Mouse (Mus musculus): ENCODE results near the gene Adi1. TPM values are rescaled to one million over a fixed set of nuclear protein-coding genes. Genes with fewer than 3 reads are reported as not detected.

Adi1 gene
- 10 to 100 TPM; 17.3 to 23.8 TPM for total RNA-seq (2021)
- long read RNA-seq, experiment 1, transcript Adi1-201 (4 exons, 1,652 nt), result major isoform, 7 of 14 reads
- long read RNA-seq, experiment 1, partial matches to known transcripts, result 7 of 14 reads
- long read RNA-seq, experiment 1, other reads (novel, unspliced or antisense), result 0 of 14 reads
- long read RNA-seq, experiment 2, transcript Adi1-201 (4 exons, 1,652 nt), result major isoform, 11 of 26 reads
- long read RNA-seq, experiment 2, partial matches to known transcripts, result 12 of 26 reads
- long read RNA-seq, experiment 2, other reads (novel, unspliced or antisense), result 3 of 26 reads

DNA sequence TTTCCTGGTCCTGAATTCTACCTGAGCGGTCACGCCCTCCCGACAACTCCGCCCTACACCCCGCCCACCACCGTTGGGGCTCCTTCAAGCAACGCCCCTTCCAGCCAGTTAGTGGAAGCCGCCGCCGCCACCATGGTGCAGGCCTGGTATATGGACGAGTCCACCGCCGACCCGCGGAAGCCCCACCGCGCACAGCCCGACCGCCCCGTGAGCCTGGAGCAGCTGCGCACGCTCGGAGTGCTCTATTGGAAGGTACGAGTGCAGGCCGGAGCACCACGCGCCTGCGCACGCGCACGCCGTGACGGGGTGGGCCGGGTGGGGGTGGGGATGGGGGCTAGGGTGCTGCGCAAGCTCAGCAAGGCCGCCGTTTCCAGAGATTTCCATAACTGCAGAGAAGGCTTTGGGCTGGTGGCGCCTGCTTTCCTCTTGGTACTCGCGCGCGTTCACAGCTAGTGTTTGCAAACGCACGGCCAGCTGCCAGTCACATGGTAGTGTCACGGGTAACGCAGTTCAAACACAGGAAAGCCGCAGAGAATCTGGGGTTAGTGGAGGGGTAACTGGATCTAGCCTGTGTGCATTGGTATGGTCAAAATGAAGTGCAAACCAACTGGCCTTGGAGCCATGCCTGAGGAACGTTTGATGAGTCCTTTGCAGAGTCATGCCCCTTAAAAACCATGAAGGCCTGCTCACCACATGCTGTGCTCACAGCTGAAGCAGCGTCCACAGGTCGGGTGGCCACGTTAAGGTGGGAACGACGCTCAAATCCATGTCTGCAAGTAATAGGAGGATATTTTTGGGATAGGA lies at the start of gene Adi1:
Adi1 (plus strand) TSS at position 111 of the 804 bp plus-strand sequence.
- peak; percentile 87 to 89 for DNase-seq (ENCODE audit: low spot score in 2 of 2)

DNA sequence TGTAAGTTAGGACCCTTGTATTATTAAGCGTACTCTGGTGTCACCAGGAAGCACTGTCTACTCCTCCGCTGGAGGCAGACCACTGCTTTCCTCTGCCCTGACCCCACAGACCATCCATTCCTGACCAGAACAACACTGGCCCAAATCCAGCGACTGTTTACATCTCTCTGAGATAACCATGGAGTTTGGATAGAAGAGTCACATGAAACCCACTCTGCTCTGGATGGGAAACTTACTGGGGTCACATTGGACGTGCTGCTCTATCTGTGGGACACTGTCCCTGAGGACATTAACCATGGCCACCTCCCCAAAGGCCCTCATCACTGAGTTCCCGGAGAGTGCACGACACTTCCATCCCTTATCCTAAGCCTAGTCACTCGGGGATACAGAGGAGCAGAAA lies 49.6 kb upstream of the Adi1 start:
- DNase-seq (ENCODE audit: low spot score in 2 of 2), result no peak

DNA sequence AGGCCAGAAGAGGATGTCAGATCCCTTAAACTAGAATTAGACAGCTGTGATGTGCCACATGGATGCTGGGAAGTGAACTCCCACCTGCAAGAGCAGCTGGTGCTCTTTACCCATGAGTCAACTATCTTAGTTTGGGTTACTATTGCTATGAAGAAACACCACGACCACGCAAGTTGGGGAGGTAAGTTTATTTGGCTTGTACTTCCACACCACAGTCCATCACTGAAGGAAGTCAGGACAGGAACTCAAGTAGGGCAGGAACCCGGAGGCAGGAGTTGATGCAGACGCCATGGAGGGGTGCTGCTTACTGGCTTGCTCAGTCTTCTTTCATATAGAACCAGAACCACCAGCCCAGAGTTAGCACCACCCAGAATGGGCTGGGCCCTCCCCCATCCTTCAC lies 47.9 kb upstream of the Adi1 start:
- no peak for DNase-seq (ENCODE audit: low spot score in 2 of 2)

DNA sequence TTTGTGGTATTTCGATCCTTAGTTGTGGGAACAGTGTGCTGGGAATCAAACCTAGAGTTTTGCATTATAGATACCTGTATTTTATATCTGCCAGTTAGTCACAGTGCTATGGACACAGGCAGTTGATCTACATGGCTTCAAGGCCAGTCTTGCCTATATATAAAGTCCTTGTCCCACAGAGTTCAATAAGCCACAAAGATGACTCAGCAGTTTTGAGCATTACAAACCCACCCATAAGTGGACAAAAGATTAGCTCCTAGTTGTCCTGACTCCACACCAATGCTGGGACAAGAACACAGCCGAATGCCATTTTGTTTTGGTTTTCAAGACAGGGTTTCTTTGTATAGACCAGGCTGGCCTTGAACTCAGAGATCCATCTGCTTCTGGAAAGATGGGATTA lies 46.6 kb upstream of the Adi1 start:
- no peak for DNase-seq (ENCODE audit: low spot score in 2 of 2)

- DNase-seq (ENCODE audit: low spot score in 2 of 2), result no peak
Observed at GRCm38 (mm10) chr12:28635058-28635534, 39.9 kb upstream of the Adi1 start.

DNA sequence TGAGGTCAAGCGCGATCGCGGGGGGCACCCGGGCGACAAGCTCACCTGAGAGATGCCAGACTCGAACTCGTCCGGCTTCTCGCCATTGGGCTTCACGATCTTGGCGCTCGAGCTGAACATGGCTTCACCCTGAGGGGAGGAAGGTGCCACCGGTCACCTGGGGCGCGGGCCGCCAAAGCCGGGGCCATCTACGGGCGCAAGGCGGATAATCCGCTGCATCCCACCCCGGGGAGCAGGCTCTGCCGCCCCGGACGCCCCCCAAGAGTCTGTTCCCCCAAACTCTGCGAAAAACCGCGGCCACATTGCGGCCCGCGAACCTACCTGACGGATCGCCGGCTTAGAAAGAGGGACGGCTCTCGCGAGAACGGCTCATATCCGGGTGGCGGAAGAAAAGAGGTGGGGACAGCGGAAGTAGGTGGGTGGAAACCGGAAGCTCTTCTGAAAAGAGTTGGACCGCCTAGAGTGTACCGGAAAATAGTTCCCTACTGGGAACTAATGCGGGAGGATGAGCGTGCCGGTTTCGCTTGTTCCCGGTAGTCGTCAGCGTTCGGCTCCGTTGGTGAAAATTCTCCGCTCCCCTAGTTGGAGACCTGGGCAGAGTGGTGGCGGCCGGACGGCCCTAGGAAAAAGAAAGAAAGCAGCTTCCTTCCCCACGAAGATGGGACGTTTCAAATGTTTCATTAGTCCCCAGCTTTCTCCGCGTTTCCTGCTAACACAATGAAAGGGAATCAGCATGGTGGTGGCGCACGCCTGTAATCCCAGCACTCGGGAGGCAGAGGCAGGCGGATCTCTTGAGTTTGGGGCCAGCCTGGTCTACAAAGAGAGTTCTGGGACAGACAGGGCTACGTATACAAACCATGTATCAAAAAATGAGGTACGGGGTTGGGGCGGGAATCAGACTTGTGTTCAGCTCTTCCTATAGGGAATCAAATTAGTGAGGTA lies 39.2 kb upstream of the Adi1 start, which contains the start of gene Rps7:
Rps7 (minus strand) TSS at position 419 of the 942 bp plus-strand sequence.
- peak; percentile 95 for DNase-seq (ENCODE audit: low spot score in 2 of 2)

DNA sequence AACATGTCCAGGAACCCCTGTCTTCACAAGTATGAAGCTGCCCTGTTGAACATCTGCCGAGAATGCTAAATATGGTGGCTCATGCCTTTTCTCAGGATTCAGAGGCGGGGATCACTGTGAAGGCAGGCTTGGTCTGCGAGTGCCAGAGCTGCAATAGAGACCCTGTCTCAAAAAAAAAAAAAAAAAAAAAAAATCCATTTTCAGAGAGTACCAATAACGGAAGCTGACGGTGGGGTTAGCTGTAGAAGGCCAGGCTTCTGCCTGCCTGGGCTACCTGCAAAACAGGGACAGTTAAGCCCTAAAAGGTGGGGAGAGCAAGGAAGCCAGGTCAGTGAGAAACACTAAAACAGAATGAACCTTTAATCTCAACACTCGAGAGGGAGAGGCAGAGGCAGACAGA lies 38.5 kb upstream of the Adi1 start:
- no peak for DNase-seq (ENCODE audit: low spot score in 2 of 2)

DNA sequence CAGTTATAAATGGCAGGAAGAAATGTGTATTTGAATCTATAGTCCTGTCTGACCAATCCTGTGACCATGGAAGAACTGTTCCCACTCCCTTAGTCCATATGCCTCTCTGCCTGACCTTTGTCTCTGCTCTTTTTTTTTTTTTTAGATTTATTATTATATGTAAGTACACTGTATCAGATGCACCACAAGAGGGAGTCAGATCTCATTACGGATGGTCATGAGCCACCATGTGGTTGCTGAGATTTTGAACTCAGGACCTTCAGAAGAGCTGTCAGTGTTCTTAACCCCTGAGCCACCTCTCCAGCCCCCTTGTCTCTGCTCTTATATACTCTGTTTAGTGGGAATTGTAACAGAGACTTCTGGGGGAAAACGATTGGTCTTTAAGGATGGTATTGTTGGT lies 36.3 kb upstream of the Adi1 start:
- no peak for DNase-seq (ENCODE audit: low spot score in 2 of 2)

DNA sequence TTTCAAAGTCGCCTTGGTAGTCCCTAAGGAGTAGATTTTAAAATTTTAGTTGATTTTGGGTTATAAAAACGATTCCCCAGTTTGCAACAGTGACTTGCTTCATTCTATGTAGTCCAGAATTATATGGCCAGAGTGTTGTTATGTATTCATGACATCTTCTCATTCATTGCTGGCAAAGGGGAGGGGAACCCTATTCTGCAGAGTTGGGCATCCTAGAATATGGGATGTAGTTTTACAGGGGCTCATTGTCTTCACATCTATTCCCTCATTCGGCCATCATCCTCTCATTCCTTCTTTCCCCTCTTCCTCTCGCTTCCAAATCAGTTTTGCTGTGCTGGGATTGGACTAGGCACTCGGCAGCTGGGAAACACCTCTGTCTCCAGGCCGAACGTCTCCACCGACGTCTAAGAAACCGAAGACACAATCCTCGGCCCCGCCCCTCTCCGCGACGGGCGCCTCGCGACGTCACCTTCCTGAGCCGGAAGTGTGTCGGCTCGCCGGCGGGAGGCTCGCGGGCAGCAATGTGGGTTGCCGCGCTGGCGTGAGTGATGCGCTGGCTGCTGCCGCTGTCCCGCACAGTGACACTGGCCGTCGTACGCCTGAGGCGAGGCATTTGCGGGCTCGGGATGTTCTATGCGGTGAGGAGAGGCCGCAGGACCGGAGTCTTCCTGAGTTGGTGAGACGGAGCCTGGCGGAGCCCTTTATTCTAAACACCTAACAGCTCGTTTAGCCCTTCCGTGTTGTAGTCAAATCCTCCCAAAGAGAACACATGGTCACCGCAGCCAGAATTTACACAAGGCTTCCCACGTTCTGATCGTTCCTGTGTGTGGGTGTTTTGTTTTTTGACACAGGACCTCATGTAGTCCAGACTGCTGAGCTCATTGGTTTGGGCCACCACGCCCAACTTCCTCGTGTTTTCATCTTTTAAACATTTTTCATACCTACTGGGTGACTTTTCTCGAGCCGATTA lies 25.6 kb upstream of the Adi1 start, which contains the start of gene Rnaseh1:
Rnaseh1 (plus strand) TSS at position 462 of the 970 bp plus-strand sequence.
- DNase-seq (ENCODE audit: low spot score in 2 of 2), result peak; percentile 86 to 90

DNA sequence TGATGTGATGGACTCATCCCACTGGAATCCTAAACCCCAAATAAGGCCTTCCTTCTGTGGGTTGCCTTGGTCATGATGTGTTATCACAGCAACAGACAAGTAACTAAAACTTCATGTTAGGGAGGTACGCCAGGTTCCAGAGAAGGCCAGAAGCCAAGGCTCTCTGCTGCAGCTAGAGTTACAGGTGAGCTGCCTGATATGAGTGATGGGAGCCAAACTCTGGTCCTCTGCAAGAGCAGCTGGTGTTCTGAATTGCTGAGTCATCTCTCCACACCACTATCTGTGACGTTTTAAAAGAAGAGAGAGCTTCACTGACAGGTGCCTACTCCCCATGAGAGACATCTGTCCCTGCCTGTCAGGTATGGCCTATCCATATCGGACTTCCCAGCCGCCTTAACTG lies 12.4 kb upstream of the Adi1 start:
- DNase-seq (ENCODE audit: low spot score in 2 of 2), result no peak

- DNase-seq (ENCODE audit: low spot score in 2 of 2), result no peak
Observed at GRCm38 (mm10) chr12:28666734-28667133, 8.3 kb upstream of the Adi1 start.

DNA sequence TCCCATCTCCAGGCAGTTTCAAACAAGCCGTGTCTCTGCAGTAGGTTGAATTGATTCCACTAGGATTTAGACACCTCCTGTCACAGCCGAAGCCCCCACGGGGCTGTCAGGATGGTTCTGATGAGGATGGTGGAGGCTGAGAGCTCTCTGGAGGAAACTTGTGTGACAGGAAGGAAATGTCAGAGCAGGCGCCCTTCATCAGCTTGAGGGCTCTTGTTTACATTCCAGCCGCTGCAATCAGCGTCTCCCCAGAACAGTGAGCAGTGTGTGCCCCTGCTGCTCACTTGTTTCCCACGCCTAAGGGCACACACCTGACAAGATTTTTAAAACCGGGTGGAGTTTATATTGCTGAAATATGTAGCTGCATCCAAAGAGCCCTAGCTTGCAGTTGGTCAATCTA lies 7.7 kb upstream of the Adi1 start:
- no peak for DNase-seq (ENCODE audit: low spot score in 2 of 2)

DNA sequence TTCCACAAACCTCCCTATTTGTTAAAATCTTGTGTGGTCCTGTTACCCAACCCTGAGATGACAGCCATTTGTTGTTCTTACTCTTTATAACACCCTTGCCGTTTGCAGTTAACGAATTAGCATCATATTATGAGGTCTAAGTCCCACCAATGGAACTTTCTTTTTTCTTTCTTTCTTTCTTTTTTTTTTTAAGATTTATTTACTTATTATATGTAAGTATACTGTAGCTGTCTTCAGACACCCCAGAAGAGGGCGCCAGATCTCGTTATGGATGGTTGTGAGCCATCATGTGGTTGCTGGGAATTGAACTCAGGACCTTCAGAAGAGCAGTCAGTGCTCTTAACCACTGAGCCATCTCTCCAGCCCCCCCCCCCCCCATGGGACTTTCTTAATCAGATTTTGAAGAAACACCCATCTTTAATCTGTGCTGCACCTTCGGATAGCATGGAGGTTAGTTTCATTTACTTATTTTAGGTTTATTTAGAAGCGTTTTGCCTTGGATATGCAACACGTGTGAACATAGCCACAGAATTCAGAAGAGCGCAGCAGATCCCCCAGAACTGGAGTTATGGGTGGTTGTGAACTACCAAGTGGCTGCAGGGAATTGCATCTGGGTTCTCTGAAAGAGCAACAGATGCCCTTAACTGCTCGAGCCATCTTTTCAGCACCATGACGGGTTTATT lies 852 bp upstream of the Adi1 start:
- no peak for DNase-seq (ENCODE audit: low spot score in 2 of 2)

- DNase-seq (ENCODE audit: low spot score in 2 of 2), result no peak
Observed at GRCm38 (mm10) chr12:28675925-28676209, 836 bp downstream of the Adi1 start.

- DNase-seq (ENCODE audit: low spot score in 2 of 2), result no peak
Observed at GRCm38 (mm10) chr12:28684674-28685073, 9.6 kb downstream of the Adi1 start.

- DNase-seq (ENCODE audit: low spot score in 2 of 2), result no peak
Observed at GRCm38 (mm10) chr12:28685771-28686170, 10.7 kb downstream of the Adi1 start.

- no peak for DNase-seq (ENCODE audit: low spot score in 2 of 2)
Observed at GRCm38 (mm10) chr12:28686199-28686879, 11.3 kb downstream of the Adi1 start.

- DNase-seq (ENCODE audit: low spot score in 2 of 2), result no peak
Observed at GRCm38 (mm10) chr12:28688996-28689395, 14.0 kb downstream of the Adi1 start.

DNA sequence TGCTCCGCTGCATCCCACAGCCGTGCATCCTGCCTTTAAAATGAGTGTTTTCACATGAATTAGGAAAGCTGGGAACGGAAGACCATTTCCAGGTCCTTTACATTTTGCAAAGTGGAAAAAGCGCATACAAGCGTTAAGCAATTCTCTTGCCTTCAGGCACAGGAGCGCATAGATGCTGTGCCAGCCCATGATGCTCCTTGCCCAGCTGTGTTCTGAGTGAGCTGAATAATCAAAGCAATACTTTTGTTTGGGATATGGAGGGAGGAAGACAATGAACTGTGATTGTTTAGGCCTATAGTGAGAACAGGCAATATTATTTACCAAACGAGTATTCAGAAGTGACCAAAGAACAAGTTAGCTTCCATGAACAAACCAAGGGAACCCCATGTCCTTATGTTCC lies 15.7 kb downstream of the Adi1 start:
- no peak for DNase-seq (ENCODE audit: low spot score in 2 of 2)
